Mouse (Mus musculus) retina, adult 2 months (tissue): Measurements from ENCODE around the gene Cst10.

Experiments used
- DNase-seq: peaks from one replicate; pipeline ENCODE4 v3.0.0-alpha.2; 2012; ENCODE audit warnings: low read depth, low spot score

Cst10 gene

GRCm38 (mm10) chr2:149404757-149405156 is at the start of gene Cst10:
Cst10 (plus strand) TSS chr2:149405057.
- DNase-seq: no peak

GRCm38 (mm10) chr2:149392951-149393350 is 11.9 kb upstream of the Cst10 start:
- DNase-seq: no peak

- DNase-seq: peak; percentile 13
Measured at GRCm38 (mm10) chr2:149422564-149422963, 17.7 kb downstream of the Cst10 start.
